Mouse (Mus musculus): ENCODE measurements around the gene Tmem117. TPM values are rescaled to one million over a fixed set of nuclear protein-coding genes. Genes with fewer than 3 reads are reported as not detected.

Tmem117 gene
- polyA plus RNA-seq, 1 experiment, result 0.54 TPM

GRCm38 (mm10) chr15:94798236-94798635, 169.2 kb downstream of the Tmem117 start:
- H3K27ac ChIP-seq (ENCODE audit: insufficient read depth, low read depth, low read length), result no peak overlapping the region
- no peaks in the 10 kb centered on the region for H3K4me1 ChIP-seq (ENCODE audit: control insufficient read depth, insufficient read depth, low read length)
- no peak for TF ChIP-seq POLR2A (IDR thresholded peaks at IDR 0.05; ENCODE audit: borderline replicate concordance, low read depth, low read length)
- no peak for TF ChIP-seq CTCF (IDR thresholded peaks at IDR 0.05; ENCODE audit: low read depth, low read length)

GRCm38 (mm10) chr15:94801462-94801861, 172.4 kb downstream of the Tmem117 start:
- Histone ChIP-seq H3K4me1 (ENCODE audit: control insufficient read depth, insufficient read depth, low read length) (no peaks in the 10 kb centered on the region), H3K4me3 (ENCODE audit: insufficient read depth, low read length) (no peak overlapping the region), H3K27ac (ENCODE audit: insufficient read depth, low read depth, low read length) (no peak overlapping the region)
- TF ChIP-seq CTCF (IDR thresholded peaks at IDR 0.05; ENCODE audit: low read depth, low read length) (no peak), POLR2A (IDR thresholded peaks at IDR 0.05; ENCODE audit: borderline replicate concordance, low read depth, low read length) (no peak)

More at GRCm38 (mm10) chr15:94798236-94798635, 169.2 kb downstream of the Tmem117 start:
- no peak overlapping the region for H3K4me3 ChIP-seq (ENCODE audit: insufficient read depth, low read length)

- Histone ChIP-seq H3K4me3 (ENCODE audit: insufficient read depth, low read length) (no peak overlapping the region), H3K4me1 (ENCODE audit: control insufficient read depth, insufficient read depth, low read length) (no peaks in the 10 kb centered on the region), H3K27ac (ENCODE audit: insufficient read depth, low read depth, low read length) (no peak overlapping the region)
- TF ChIP-seq CTCF (IDR thresholded peaks at IDR 0.05; ENCODE audit: low read depth, low read length) (no peak), POLR2A (IDR thresholded peaks at IDR 0.05; ENCODE audit: borderline replicate concordance, low read depth, low read length) (no peak)
These were observed 173.8 kb downstream of the Tmem117 start for GRCm38 (mm10) chr15:94802820-94803219.

- TF ChIP-seq CTCF (IDR thresholded peaks at IDR 0.05; ENCODE audit: low read depth, low read length) (no peak), POLR2A (IDR thresholded peaks at IDR 0.05; ENCODE audit: borderline replicate concordance, low read depth, low read length) (no peak)
- Histone ChIP-seq H3K4me1 (ENCODE audit: control insufficient read depth, insufficient read depth, low read length) (no peaks in the 10 kb centered on the region), H3K27ac (ENCODE audit: insufficient read depth, low read depth, low read length) (no peak overlapping the region), H3K4me3 (ENCODE audit: insufficient read depth, low read length) (no peak overlapping the region)
These were observed 174.8 kb downstream of the Tmem117 start for GRCm38 (mm10) chr15:94803624-94804342.

- TF ChIP-seq POLR2A (IDR thresholded peaks at IDR 0.05; ENCODE audit: borderline replicate concordance, low read depth, low read length) (no peak), CTCF (IDR thresholded peaks at IDR 0.05; ENCODE audit: low read depth, low read length) (no peak)
- Histone ChIP-seq H3K4me1 (ENCODE audit: control insufficient read depth, insufficient read depth, low read length) (no peaks in the 10 kb centered on the region), H3K4me3 (ENCODE audit: insufficient read depth, low read length) (no peak overlapping the region), H3K27ac (ENCODE audit: insufficient read depth, low read depth, low read length) (no peak overlapping the region)
These were observed 177.0 kb downstream of the Tmem117 start for GRCm38 (mm10) chr15:94806005-94806404.

- Histone ChIP-seq H3K4me3 (ENCODE audit: insufficient read depth, low read length) (no peak overlapping the region), H3K4me1 (ENCODE audit: control insufficient read depth, insufficient read depth, low read length) (no peaks in the 10 kb centered on the region), H3K27ac (ENCODE audit: insufficient read depth, low read depth, low read length) (no peak overlapping the region)
- no peak for TF ChIP-seq CTCF (IDR thresholded peaks at IDR 0.05; ENCODE audit: low read depth, low read length)
- TF ChIP-seq POLR2A (IDR thresholded peaks at IDR 0.05; ENCODE audit: borderline replicate concordance, low read depth, low read length), result no peak
These were observed 182.5 kb downstream of the Tmem117 start for GRCm38 (mm10) chr15:94811550-94811949.

- no peak overlapping the region for H3K4me3 ChIP-seq (ENCODE audit: insufficient read depth, low read length)
- no peak for TF ChIP-seq CTCF (IDR thresholded peaks at IDR 0.05; ENCODE audit: low read depth, low read length)
- no peaks in the 10 kb centered on the region for H3K4me1 ChIP-seq (ENCODE audit: control insufficient read depth, insufficient read depth, low read length)
- H3K27ac ChIP-seq (ENCODE audit: insufficient read depth, low read depth, low read length), result no peak overlapping the region
These were observed 185.4 kb downstream of the Tmem117 start for GRCm38 (mm10) chr15:94814213-94815100.

GRCm38 (mm10) chr15:94835634-94836033, 206.6 kb downstream of the Tmem117 start:
- TF ChIP-seq POLR2A (IDR thresholded peaks at IDR 0.05; ENCODE audit: borderline replicate concordance, low read depth, low read length) (no peak), CTCF (IDR thresholded peaks at IDR 0.05; ENCODE audit: low read depth, low read length) (no peak)
- Histone ChIP-seq H3K27ac (ENCODE audit: insufficient read depth, low read depth, low read length) (no peak overlapping the region), H3K4me1 (ENCODE audit: control insufficient read depth, insufficient read depth, low read length) (no peaks in the 10 kb centered on the region), H3K4me3 (ENCODE audit: insufficient read depth, low read length) (no peak overlapping the region)

- no peak for TF ChIP-seq POLR2A (IDR thresholded peaks at IDR 0.05; ENCODE audit: borderline replicate concordance, low read depth, low read length)
- TF ChIP-seq CTCF (IDR thresholded peaks at IDR 0.05; ENCODE audit: low read depth, low read length), result no peak
- Histone ChIP-seq H3K4me3 (ENCODE audit: insufficient read depth, low read length) (no peak overlapping the region), H3K4me1 (ENCODE audit: control insufficient read depth, insufficient read depth, low read length) (no peaks in the 10 kb centered on the region), H3K27ac (ENCODE audit: insufficient read depth, low read depth, low read length) (no peak overlapping the region)
These were observed 209.6 kb downstream of the Tmem117 start for GRCm38 (mm10) chr15:94838646-94839045.

- Histone ChIP-seq H3K4me3 (ENCODE audit: insufficient read depth, low read length) (no peak overlapping the region), H3K4me1 (ENCODE audit: control insufficient read depth, insufficient read depth, low read length) (no peaks in the 10 kb centered on the region), H3K27ac (ENCODE audit: insufficient read depth, low read depth, low read length) (no peak overlapping the region)
- no peak for TF ChIP-seq CTCF (IDR thresholded peaks at IDR 0.05; ENCODE audit: low read depth, low read length)
- no peak for TF ChIP-seq POLR2A (IDR thresholded peaks at IDR 0.05; ENCODE audit: borderline replicate concordance, low read depth, low read length)
These were observed 218.5 kb downstream of the Tmem117 start for GRCm38 (mm10) chr15:94847501-94847900.

All from bone marrow macrophage, adult 2 months (primary cell).